In genomic region chr2:132720921-132721566, GRCm38 (mm10) we compare ENCODE assay signal across 13 mouse cellular contexts. TPM values are rescaled to one million over a fixed set of nuclear protein-coding genes. Genes with fewer than 3 reads are reported as not detected.
DNase-seq lines count a peak whose midpoint lies in the region; ATAC-seq and TF ChIP-seq lines count a peak whose summit lies in the region.
"Had no signal": no experiment of that assay in that cellular context is flagged by ENCODE, and none has a peak within 500 bp of the region (broad histone marks: within the 10 kb centered on the region; RNA-seq: fewer than 3 reads in every experiment).

No protein-coding gene starts in this region.

- peaks cover 16% of the 10 kb centered on the region for H3K4me1 ChIP-seq in forebrain, embryonic 14.5 days (ENCODE audit: control insufficient read depth, insufficient read depth, low read length)
- H3K4me1 ChIP-seq in midbrain, postnatal 0 days (ENCODE audit: insufficient read depth, low read length): peaks cover 12% of the 10 kb centered on the region; the same call in 1 of the 2 replicates

- intact Hi-C loops in left cerebral cortex, adult 2 months (cut with DNase I): no loop called here
- intact Hi-C loops in left cerebral cortex, postnatal 14 days (cut with DNase I): no loop called here

- H3K9ac ChIP-seq in forebrain, embryonic 14.5 days (ENCODE audit: low read length): no peak overlapping the region
- H3K9ac ChIP-seq in midbrain, postnatal 0 days (replicated peaks; ENCODE audit: low read length, poor library complexity, severe bottlenecking): no peak overlapping the region
- H3K9ac ChIP-seq: liver, embryonic 14.5 days; neural tube, embryonic 12.5 days had no signal

- peak; percentile 62 to 69 for DNase-seq in cerebellum, postnatal 10 days
- DNase-seq in cerebellum, postnatal 4 days (ENCODE audit: low spot score in 2 of 2): no peak
- no peak for DNase-seq in left cerebral cortex, adult 2 months (ENCODE audit: extremely low spot score in 1 of 2, low spot score in 2 of 2)
- DNase-seq in left cerebral cortex, postnatal 14 days (ENCODE audit: low spot score in 2 of 2): no peak
- peak; percentile 52 for DNase-seq in forebrain, embryonic 14.5 days (ENCODE audit: low spot score)
- peak; percentile 61 for DNase-seq in midbrain, postnatal 0 days (ENCODE audit: low spot score)
- DNase-seq in ovary, postnatal 10 days (ENCODE audit: low spot score): no peak
- DNase-seq in thymus, postnatal 36 days: no peak
- DNase-seq: adrenal gland, postnatal 10 days; gastrocnemius, postnatal 25 days; heart, postnatal 4 days had no signal

- H3K9me3 ChIP-seq in forebrain, embryonic 14.5 days (replicated peaks; ENCODE audit: control insufficient read depth, low read length): no peaks in the 10 kb centered on the region
- H3K9me3 ChIP-seq in midbrain, postnatal 0 days (ENCODE audit: low read length): no peaks in the 10 kb centered on the region
- H3K9me3 ChIP-seq: neural tube, embryonic 12.5 days had no signal

- no peaks in the 10 kb centered on the region for H3K36me3 ChIP-seq in forebrain, embryonic 14.5 days (ENCODE audit: control insufficient read depth, insufficient read depth, low read length)
- no peaks in the 10 kb centered on the region for H3K36me3 ChIP-seq in midbrain, postnatal 0 days (ENCODE audit: insufficient read depth, low read length)
- H3K36me3 ChIP-seq: neural tube, embryonic 12.5 days had no signal

- H3K4me3 ChIP-seq in left cerebral cortex, adult 2 months: no peak overlapping the region
- no peak overlapping the region for H3K4me3 ChIP-seq in forebrain, embryonic 14.5 days (ENCODE audit: low read depth, low read length)
- no peak overlapping the region for H3K4me3 ChIP-seq in midbrain, postnatal 0 days (ENCODE audit: low read depth, low read length)
- H3K4me3 ChIP-seq: neural tube, embryonic 12.5 days had no signal

- TF ChIP-seq CTCF in left cerebral cortex, adult 2 months (IDR thresholded peaks at IDR 0.05): no peak
- TF ChIP-seq CTCF in midbrain, postnatal 0 days (IDR thresholded peaks at IDR 0.05): no peak

- 28% methylated on average over 9 of the region's 9 CpGs for WGBS in forebrain, embryonic 14.5 days
- 33% methylated on average over 9 of the region's 9 CpGs for WGBS in midbrain, postnatal 0 days

- H3K27me3 ChIP-seq in forebrain, embryonic 14.5 days (replicated peaks; ENCODE audit: control insufficient read depth, insufficient read depth, low read length): no peaks in the 10 kb centered on the region
- H3K27me3 ChIP-seq in midbrain, postnatal 0 days (ENCODE audit: insufficient read depth, low read length): no peaks in the 10 kb centered on the region
- H3K27me3 ChIP-seq: neural tube, embryonic 12.5 days had no signal

- H3K4me2 ChIP-seq in forebrain, embryonic 14.5 days (ENCODE audit: low read length): no peak overlapping the region
- H3K4me2 ChIP-seq in midbrain, postnatal 0 days (ENCODE audit: low read depth, low read length, poor library complexity, severe bottlenecking): no peak overlapping the region
- H3K4me2 ChIP-seq: neural tube, embryonic 12.5 days had no signal

- H3K27ac ChIP-seq in left cerebral cortex, adult 2 months: 0 out of 2 replicates have a peak overlapping the region, but pooled peaks have one; percentile 3
- H3K27ac ChIP-seq in forebrain, embryonic 14.5 days (ENCODE audit: low read depth, low read length): no peak overlapping the region; the same call in 1 of the 2 replicates
- H3K27ac ChIP-seq in midbrain, postnatal 0 days (ENCODE audit: low read depth, low read length): peak overlapping the region; percentile 26; the same call in 1 of the 2 replicates
- H3K27ac ChIP-seq: liver, embryonic 14.5 days; neural tube, embryonic 12.5 days had no signal

- 0 out of 2 replicates have a peak, but pooled peaks have one; percentile 19 for ATAC-seq in forebrain, embryonic 14.5 days
- ATAC-seq in midbrain, postnatal 0 days (ENCODE audit: low FRiP score): peak; percentile 21

RNA-seq across cellular contexts. Expression of gene Shld1, which starts 34.3 kb away (rescaled TPM):
- 10 to 100 TPM in 1 of 2 experiments, 1 to 10 TPM in 1; 9.6 to 10.7 TPM for total RNA-seq in left cerebral cortex, adult 2 months (2021)
- 1 to 10 TPM; 7.3 to 9.8 TPM for total RNA-seq in left cerebral cortex, postnatal 14 days (2021)
- polyA plus RNA-seq in forebrain, embryonic 14.5 days (2014; fragmentation: Nextera tagmentation; extraction: Ambion mirVana): 25.8 and 30.8 TPM in 2 replicates
- total RNA-seq in midbrain, postnatal 0 days (2014; rRNA removed): 16.0 and 17.1 TPM in 2 replicates
- 15.7 and 17.1 TPM in 2 replicates for polyA plus RNA-seq in midbrain, postnatal 0 days (2015; fragmentation: Nextera tagmentation; extraction: Ambion mirVana)

Comparison
In these comparisons a context has a peak if more than half of its experiments do, and no peak if none do; other contexts are left out.
1. DNase-seq: peak in cerebellum, postnatal 10 days (2 of 2), forebrain, embryonic 14.5 days (single experiment) and midbrain, postnatal 0 days (single experiment); none in cerebellum, postnatal 4 days (0 of 2), left cerebral cortex, adult 2 months (0 of 2), left cerebral cortex, postnatal 14 days (0 of 2), ovary, postnatal 10 days (single experiment) and thymus, postnatal 36 days (0 of 2).